Mouse (Mus musculus): ENCODE measurements around the gene Tent5b.
A peak's percentile ranks its signal among the peaks of the same experiment; 100 is the strongest.

Tent5b gene

DNA sequence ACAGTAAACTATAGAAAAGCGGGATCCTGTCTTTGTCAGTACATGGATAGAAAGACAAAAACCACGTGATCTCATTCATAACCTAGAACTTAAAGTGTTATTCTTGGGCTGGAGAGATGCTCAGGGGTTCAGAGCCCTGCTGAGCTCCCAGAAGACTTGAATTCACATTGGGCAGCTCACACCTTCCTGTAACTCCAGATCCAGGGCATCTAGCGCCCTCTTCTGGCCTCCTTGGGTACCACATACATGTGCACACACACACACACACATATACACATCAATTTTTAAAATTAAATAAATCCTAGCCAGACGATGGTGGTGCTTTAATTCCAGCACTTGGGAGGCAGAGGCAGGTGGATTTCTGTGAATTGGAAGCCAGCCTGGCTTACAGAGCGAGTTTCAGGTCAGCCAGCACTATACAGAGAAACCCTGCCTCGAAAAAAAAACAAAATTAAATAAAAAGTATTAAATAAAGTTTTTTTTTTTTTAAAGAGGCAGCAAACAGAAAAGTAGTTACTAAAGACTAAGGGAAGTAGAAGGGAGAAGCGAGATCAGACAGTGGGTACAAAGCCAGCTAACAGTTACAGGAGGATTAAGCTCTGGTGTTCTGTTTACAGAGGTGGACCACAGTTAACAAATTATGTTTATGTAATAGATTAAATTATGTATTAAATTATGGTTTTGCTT is 8.7 kb upstream of the Tent5b start:
- DNase-seq (ENCODE audit: low spot score) = no peak

DNA sequence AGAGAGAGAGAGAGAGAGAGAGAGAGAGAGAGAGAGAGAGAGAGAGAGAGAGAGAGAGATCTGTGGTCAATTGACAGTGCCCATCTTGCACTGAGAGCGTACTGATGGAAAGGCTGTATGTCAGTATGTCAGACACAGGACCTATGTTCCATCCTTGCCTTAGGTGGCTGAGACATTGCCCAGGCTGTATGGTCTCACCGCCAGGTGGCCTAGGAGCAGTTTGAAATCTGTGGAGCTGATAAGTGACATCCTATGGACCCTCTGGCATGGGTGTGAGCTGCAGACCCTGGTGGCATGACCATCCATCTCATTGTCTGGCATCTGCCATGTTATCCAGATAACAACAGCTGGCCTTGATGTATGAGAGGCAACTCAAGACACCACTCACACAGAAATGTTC is 6.1 kb upstream of the Tent5b start:
- no peak for DNase-seq (ENCODE audit: low spot score)

DNA sequence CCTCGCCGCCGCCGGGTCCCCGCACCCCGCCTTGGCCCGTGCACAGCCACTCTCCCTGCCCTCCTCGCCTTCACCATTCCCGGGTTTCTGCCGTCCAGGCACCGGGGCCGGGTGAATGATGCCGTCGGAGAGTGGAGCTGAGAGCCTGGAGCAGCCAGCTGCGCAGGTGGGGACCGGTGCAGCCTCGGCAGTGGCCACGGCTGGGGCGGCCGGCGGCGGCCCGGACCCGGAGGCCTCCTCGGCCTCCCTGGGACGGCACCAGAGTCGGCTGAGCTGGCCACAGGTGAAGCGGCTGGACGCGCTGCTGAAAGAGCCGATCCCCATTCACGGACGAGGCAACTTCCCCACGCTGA is 229 bp downstream of the Tent5b start:
- no peak for DNase-seq (ENCODE audit: low spot score)

DNA sequence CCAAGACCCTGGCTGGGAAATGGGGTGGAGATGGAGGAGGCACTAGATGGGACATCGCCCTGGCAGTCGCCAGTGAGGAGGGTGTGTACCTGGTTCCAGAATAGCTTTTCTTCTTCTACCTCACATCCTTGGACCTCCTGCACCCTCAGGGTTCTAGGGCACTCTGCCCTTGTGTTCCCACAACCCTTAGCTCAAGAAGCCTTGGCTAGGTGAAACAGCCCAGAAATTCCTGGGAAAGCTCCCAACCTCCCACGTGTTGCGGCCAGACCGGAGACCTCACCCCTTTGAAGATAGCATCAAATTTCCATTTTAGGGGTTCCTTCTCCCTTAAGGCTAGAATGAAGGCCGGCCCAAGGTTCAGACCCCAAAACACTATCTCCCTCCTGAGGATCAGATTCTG is 822 bp downstream of the Tent5b start:
- no peak for DNase-seq (ENCODE audit: low spot score)

- DNase-seq (ENCODE audit: low spot score) = no peak
Observed at GRCm38 (mm10) chr4:133481488-133481887, 1.6 kb downstream of the Tent5b start.

DNA sequence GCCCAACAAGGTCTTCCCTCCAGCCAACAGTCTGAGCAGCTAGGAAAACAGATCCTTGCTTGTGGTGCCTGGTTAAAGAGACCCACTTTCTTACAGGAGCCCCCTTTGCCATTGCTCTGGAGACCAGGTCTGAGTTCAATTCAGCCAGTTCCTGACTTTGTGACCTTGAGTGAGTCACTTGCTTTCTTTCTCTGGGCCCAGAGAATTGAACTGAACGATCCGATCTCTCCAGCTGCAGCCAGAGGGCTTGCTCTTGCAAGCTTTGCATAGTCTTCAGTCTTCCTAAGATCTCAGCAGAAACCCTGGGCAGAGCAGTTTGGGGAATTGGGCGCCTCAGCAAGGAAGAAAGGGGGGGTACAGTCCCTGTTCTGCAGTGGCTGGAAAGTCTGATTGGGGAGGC is 2.5 kb downstream of the Tent5b start:
- no peak for DNase-seq (ENCODE audit: low spot score)

GRCm38 (mm10) chr4:133484266-133485025 is 4.5 kb downstream of the Tent5b start:
- DNase-seq (ENCODE audit: low spot score) = no peak

- DNase-seq (ENCODE audit: low spot score) = no peak
Observed at GRCm38 (mm10) chr4:133485691-133486425, 5.9 kb downstream of the Tent5b start.

DNA sequence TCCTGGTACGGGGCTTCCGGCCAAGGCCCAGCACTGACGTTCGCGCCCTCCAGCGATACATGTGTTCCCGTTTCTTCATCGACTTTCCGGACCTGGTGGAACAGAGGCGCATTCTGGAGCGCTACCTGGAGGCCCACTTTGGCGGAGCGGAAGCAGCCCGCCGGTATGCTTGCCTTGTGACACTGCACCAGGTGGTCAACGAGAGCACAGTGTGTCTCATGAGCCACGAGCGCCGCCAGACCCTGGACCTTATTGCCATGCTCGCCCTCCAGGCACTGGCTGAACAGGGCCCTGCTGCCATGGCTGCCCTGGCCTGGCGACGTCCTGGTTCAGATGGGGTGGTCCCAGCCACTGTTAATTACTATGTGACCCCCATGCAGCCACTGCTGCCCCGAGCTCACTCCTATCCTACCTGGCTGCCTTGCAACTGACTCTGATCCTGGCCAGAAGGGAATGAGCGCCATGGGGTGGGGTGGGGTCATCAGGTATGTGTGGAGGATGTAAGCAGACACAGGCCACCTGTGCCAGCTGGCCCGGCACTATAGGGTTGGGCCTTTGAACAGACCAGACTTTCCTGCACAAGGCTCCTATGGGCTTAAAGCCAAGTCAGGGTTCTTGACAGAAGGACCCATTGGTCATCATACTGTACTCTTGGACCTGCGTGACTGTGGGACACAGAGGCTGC is 6.9 kb downstream of the Tent5b start:
- DNase-seq (ENCODE audit: low spot score) = no peak

GRCm38 (mm10) chr4:133488619-133489392 is 8.9 kb downstream of the Tent5b start:
- no peak for DNase-seq (ENCODE audit: low spot score)

DNA sequence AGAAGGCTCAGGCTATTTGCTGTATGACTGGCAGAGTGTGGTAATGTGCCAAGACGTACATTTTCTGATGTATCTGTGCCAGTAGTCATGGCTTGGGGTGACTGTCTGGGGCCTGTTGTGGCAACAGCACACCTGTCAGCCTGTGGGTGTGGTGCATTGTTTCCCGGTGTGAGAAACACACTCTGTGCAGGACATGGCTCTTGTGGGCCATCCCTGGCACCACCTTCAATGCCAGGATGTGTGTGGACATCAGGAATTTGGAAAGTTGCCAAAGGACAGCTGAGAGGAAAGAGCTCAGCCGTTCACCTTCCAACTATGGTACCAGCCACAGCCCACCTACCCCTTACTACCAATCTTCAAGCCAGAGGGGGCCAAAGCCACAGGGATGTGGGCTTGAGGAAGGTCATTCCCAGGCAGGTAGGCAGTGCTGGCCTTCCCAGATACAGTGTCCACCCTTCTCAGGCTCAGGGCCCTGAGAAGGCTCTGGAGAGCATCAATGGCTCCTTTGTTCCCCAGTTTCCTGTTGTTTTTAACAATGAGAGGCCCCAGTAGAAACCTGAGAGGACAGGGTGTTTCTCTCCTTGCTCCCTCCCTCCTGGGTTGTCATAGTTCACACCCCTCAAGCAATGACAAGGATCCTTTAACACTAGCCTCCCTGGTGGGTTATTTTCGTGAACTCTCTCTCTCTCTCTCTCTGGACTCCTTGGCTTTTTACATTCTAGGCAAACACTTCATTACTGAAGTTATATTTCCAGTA is 9.7 kb downstream of the Tent5b start:
- no peak for DNase-seq (ENCODE audit: low spot score)

- no peak for DNase-seq (ENCODE audit: low spot score)
Observed at GRCm38 (mm10) chr4:133491800-133492199, 11.9 kb downstream of the Tent5b start.

DNA sequence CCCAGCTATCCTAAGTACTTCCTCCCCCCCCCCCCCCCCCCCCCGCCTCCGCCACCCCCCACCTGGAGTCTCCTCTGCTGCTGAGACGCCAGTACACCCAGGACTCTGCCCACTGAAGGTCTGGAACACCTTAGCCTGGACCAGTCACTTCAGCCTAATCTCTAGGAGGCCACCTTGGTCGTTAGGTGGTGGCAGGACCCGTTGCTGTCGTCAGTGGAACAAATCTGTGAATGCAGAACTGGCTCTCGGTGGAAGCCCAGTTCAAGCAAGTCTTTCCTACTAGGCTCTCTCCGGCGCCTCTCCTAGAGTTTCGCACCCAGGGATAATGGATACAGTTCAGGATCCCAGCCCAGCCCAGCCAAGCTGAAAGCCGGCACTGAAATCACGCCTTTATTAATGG is 14.0 kb downstream of the Tent5b start:
- DNase-seq (ENCODE audit: low spot score) = no peak

DNA sequence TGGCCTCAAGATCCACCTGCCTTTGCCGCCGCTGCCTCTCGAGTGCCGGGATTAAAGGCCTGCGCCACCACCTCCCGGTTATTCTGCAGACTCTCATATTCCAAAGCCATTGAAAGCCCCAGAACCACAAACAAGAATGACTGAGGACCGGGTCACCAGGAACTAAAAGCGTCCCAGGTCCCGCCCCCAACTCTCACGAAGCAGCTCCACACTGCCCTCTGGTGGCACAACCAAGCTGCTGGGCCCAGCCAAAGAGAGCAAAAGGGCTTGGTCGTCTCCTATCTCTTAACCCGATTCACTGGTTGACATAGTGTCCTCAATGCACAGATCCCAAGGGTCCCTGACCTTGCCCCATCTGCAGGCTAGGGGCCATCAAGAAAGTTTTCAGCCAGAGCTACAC is 14.5 kb downstream of the Tent5b start:
- DNase-seq (ENCODE audit: low spot score) = peak; percentile 83

DNA sequence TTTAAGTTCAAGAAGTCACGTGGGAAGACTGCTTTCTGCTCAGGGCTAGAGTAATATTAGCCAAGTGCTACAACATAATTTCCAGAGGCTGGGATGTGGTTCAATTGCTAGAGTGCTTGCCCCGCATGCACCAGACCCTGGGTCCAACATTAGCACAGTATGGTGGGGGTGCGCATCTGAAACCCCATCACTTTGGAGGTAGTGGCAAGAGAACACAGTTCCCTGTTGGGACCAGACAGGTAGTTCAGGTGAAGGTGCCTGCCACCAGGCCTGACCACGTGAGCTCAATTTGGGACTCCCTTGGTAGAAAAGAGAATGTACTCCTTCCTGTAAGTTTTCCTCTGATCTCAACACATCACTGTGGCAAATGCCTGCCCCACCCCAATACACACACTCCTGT is 14.9 kb downstream of the Tent5b start:
- DNase-seq (ENCODE audit: low spot score) = no peak

DNA sequence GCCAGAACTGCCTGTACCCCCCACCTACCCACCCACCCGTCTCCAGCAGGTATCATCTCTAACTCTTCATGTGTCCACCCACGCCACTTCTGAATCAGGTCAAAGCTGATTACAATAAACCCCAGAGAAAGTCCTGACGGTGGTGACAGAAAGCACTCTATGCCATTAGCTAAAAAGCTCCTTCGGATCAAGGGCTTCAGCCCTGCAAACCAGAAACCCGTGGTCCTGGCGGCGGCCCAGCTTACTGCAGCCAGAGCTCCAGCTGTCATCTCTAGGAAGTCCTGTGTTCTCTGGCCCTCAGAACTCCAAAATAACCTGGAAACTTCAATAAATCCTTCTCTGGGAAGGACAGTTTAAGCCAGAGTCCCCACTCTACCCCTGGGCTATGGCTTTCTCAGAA is 15.8 kb downstream of the Tent5b start:
- no peak for DNase-seq (ENCODE audit: low spot score)

DNA sequence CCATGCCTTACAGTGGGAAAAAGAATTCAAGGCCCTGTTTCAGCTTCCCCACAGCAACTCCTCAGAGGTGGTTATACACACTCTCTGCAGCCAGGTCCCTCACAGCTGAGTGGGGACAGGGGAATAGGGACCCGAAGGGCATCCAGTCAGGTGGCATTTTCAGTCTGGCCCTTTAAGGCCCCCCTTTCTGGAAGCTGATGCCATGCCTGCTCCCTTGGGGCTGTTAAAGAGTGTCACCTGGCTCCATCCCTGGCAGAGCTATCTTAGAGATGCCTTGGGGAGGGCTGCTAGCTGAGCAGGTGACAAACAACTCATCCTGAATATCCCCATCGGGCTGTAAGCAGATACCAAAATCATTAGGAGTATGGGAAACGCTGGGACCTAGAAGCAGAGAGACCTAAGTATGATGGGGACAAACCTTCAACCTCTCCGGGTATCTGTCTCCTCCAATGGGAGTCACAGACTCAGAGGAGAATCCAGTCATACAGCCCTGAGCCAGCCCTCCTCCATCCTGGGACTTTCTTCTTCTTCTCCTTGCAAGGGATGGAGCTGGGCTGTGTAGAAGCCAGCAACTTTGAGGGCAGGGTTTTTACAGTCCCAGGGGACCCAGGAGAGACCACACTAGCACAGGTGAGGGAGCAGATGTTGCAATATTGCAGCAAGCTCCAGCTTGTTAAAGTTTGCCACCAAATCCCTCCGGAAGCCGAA is 17.0 kb downstream of the Tent5b start:
- no peak for DNase-seq (ENCODE audit: low spot score)

- DNase-seq (ENCODE audit: low spot score) = no peak
Observed at GRCm38 (mm10) chr4:133497461-133498159, 17.7 kb downstream of the Tent5b start.

GRCm38 (mm10) chr4:133498160-133498724 is 18.3 kb downstream of the Tent5b start, which contains the start of gene Trnp1:
TSS of gene Trnp1 (minus strand) at chr4:133498550.
- peak; percentile 38 for DNase-seq (ENCODE audit: low spot score)

Data from c-Kit-positive CD71-positive TER-119-positive erythroid progenitor cells, embryonic 14.5 days (primary cell).